Mouse (Mus musculus): Measurements from ENCODE around the gene Nkd2. TPM values are rescaled to one million over a fixed set of nuclear protein-coding genes. Genes with fewer than 3 reads are reported as not detected.

Nkd2 gene
- polyA plus RNA-seq, 1 experiment from 2014 or later: 7.9 TPM

DNA sequence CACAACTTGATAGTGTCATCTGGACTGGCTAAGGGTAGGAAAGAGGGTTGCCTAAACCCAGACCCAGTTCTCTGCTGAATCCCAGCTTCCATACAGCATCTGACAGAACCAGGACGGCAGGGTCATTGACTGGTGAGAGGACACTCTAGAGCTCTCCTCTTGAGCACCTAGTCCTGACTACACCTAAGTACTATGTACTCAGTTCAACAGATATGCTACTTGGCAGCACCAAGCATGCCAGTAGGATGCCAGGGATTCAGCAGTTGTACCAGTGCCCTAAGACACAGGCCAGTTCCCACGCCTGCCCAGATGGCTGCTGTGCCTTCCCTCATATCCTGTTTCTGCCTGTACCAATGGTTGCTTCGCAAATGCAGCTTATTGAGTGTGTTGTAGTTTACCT, 34.5 kb downstream of the Nkd2 start:
- 93% methylated on average over 3 of the region's 3 CpGs for WGBS
- Histone ChIP-seq H3K27me3 (no peaks in the 10 kb centered on the region), H3K4me1 (no peaks in the 10 kb centered on the region), H3K9me3 (no peaks in the 10 kb centered on the region), H3K4me3 (replicated peaks) (no peak overlapping the region), H3K4me2 (no peak overlapping the region), H3K27ac (no peak overlapping the region), H3K36me3 (replicated peaks) (peaks cover 89% of the 10 kb centered on the region), H3K9ac (no peak overlapping the region)
- no peak for ATAC-seq (ENCODE audit: low FRiP score)

DNA sequence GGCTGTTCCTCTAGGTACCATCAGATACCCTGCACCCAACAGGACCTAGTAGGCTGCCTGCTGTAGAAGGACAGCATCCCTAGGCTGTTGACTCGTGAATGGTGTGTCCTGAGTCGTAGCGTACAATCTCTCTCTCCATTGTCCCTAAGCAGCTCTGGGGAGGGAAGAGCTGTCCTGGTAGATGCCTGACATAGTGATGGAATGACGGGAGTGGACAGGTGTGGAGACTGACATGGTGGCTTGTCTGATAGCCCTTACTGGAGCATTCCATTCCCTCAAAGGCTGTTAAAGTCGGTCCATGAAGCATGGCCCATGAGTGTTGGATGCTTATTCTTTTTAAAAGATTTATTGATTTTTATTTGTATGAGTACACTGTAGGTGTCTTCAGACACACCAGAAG, 42.5 kb downstream of the Nkd2 start:
- H3K4me2 ChIP-seq: no peak overlapping the region
- no peaks in the 10 kb centered on the region for H3K9me3 ChIP-seq
- peaks cover 97% of the 10 kb centered on the region for H3K36me3 ChIP-seq (replicated peaks)
- ATAC-seq (ENCODE audit: low FRiP score): no peak
- no peak overlapping the region for H3K4me3 ChIP-seq (replicated peaks)
- H3K27ac ChIP-seq: no peak overlapping the region
- H3K9ac ChIP-seq: no peak overlapping the region
- no peaks in the 10 kb centered on the region for H3K27me3 ChIP-seq
- no peaks in the 10 kb centered on the region for H3K4me1 ChIP-seq
- WGBS: 92% methylated on average over 5 of the region's 5 CpGs

DNA sequence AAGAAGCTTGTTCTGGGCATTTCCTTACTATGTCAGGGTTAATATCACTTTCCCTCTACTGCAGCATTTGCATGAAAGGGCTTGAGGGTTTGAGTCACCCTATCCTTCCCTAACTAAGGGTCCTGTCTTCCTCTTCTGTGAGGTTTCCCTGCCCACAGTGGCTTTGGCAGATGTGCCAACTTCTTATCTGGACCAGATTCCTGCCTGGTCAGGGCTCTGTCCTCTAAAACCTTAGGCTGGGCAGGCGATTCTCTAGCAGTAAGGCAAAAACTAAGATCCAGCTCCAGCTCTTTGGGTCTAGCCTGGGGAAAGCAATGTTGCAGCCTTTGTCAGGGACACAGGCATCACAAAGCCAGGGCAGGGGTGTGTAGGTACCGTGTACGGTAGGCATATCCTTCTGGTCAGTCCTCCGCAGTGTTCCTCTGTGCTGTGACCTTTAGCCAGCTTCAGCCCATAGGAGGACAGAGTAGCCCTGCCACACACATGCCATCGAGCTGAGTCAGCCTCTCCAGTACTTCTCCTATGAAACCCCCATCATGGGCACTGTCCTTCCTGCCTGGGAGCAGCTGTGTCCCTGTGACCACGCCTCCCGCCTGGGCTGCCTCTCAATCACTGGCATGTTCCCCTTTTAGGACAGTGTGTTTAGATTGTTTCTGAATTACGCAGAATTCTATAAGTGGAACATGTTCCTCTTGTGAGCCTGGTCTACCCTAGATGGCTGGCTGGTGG, 43.8 kb downstream of the Nkd2 start:
- no peak for ATAC-seq (ENCODE audit: low FRiP score)
- Histone ChIP-seq H3K4me3 (replicated peaks) (no peak overlapping the region), H3K27ac (no peak overlapping the region), H3K36me3 (replicated peaks) (peaks cover 97% of the 10 kb centered on the region), H3K9ac (no peak overlapping the region), H3K4me1 (no peaks in the 10 kb centered on the region), H3K9me3 (no peaks in the 10 kb centered on the region), H3K4me2 (no peak overlapping the region), H3K27me3 (no peaks in the 10 kb centered on the region)
- WGBS: 95% methylated on average over 8 of the region's 8 CpGs

DNA sequence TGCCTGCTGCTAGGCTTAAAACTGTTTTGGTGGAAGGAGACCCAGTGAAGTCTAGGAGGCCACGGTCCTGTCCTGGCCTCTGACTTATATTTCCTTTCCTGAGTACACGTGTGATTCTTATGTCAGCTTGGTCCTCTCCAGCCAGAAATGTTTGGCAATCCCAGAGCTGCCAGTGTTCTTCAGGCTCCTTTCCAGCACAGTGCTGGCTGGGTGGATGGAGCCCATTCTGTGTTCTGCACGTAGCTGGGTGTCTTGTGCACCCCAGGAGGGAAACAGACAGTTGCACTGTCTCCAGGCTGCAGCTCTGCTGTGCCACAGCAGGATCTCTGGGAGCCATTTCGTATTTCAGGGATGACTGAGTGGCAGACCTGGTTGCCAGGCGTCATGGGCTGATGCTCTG, 48.3 kb downstream of the Nkd2 start:
- Histone ChIP-seq H3K9me3 (no peaks in the 10 kb centered on the region), H3K36me3 (replicated peaks) (peaks cover 99% of the 10 kb centered on the region)

DNA sequence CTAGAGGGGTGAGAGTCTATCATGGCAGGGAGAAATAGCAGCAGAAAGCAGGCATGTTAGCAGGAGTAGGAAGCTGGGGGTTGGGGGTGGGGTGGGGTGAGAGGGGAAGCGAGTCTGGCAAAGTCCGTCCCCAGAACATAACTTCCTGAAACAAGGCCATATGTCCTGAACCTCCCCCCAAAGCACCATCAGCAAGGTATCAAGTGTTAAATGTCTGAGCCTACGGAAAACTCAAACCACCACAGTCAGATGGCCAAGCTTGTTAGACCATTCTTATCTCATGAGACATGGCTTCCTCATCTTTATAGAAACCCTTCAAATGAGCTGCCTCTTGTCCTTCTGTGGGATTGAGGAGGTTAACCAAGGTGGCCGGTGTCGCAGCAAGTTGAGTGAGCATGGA, 54.3 kb downstream of the Nkd2 start:
- Histone ChIP-seq H3K27ac (no peak overlapping the region), H3K4me2 (no peak overlapping the region), H3K4me1 (no peaks in the 10 kb centered on the region), H3K9ac (no peak overlapping the region), H3K36me3 (replicated peaks) (peaks cover 96% of the 10 kb centered on the region), H3K9me3 (no peaks in the 10 kb centered on the region), H3K27me3 (no peaks in the 10 kb centered on the region), H3K4me3 (replicated peaks) (no peak overlapping the region)
- no peak for ATAC-seq (ENCODE audit: low FRiP score)
- 98% methylated on average over 5 of the region's 5 CpGs for WGBS

More for the DNA sequence above, 48.3 kb downstream of the Nkd2 start:
- WGBS: 92% methylated on average over 5 of the region's 5 CpGs
- Histone ChIP-seq H3K27ac (no peak overlapping the region), H3K9ac (no peak overlapping the region), H3K27me3 (no peaks in the 10 kb centered on the region), H3K4me2 (no peak overlapping the region), H3K4me1 (no peaks in the 10 kb centered on the region), H3K4me3 (replicated peaks) (no peak overlapping the region)
- no peak for ATAC-seq (ENCODE audit: low FRiP score)

DNA sequence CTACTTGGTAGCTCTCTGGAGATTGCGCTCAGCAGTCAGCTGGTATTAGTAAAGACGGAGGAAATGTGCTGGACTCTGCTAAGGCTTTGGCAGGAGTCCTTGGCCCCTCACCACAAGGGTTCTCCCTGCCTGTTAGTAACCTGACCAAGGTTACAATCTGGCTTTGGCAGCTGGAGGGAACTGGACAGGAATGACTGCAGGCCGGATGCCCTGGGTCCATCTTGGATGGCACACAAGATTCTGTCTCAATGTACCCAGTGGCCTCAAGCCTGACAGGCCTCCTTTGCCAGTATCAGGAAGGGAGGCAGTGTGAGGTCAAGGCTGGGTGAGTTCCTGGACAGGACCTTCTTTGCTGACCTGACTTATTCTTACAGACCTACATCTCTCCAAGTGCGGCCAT, 55.3 kb downstream of the Nkd2 start:
- Histone ChIP-seq H3K4me2 (no peak overlapping the region), H3K9me3 (no peaks in the 10 kb centered on the region), H3K4me3 (replicated peaks) (no peak overlapping the region), H3K36me3 (replicated peaks) (peaks cover 96% of the 10 kb centered on the region), H3K9ac (no peak overlapping the region), H3K4me1 (no peaks in the 10 kb centered on the region), H3K27ac (no peak overlapping the region), H3K27me3 (no peaks in the 10 kb centered on the region)
- WGBS: 96% methylated on average over 4 of the region's 4 CpGs
- ATAC-seq (ENCODE audit: low FRiP score): no peak

DNA sequence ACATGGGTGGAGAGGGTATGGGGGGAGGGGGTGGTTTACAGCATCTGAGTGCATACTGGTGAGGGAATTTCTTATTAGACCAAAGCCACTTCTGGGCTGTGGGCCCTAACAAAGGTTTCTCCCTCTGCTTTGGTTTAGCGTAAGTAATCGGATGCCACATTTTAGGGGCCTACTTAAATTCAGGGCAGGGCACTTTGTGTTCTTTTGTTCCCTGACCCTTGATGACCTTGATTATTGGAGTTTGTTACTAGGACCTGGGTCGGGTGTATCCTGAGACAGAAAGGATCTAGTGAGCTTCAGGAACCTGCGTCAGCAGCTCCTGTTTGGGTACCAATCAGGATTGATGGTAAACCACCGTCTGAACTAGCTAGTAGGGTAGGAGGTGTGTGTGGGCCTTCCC, 64.9 kb downstream of the Nkd2 start:
- H3K4me1 ChIP-seq: peaks cover 7% of the 10 kb centered on the region; the same call in 1 of the 2 replicates
- 43% methylated on average over 5 of the region's 5 CpGs for WGBS
- H3K9ac ChIP-seq: no peak overlapping the region
- peaks cover 46% of the 10 kb centered on the region for H3K36me3 ChIP-seq (replicated peaks)
- ATAC-seq (ENCODE audit: low FRiP score): no peak
- H3K27me3 ChIP-seq: no peaks in the 10 kb centered on the region
- H3K4me3 ChIP-seq (replicated peaks): no peak overlapping the region
- H3K9me3 ChIP-seq: no peaks in the 10 kb centered on the region
- no peak overlapping the region for H3K4me2 ChIP-seq
- H3K27ac ChIP-seq: no peak overlapping the region

DNA sequence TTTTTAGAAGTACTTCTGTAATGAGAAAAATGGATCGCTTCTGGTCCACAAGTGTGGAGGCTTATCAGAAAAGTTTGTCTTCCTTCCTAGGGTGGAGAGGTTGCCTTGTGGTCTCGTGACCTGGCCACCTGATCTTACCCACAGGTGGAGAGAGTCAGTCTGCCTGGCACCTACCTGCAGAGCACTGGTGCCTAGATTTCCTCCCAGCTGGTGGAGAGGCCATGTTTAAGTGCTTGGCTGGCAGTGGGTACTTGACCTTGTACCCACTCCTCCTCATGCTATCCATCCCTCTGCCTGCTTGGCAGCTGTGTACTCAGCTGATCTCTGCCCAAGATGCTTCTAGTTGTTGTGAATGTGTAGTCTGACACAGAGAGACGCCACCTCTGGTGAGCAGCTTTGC, 69.9 kb downstream of the Nkd2 start:
- H3K36me3 ChIP-seq (replicated peaks): peaks cover 7% of the 10 kb centered on the region
- no peak overlapping the region for H3K4me3 ChIP-seq (replicated peaks)
- H3K27me3 ChIP-seq: no peaks in the 10 kb centered on the region
- no peak for ATAC-seq (ENCODE audit: low FRiP score)
- H3K9ac ChIP-seq: no peak overlapping the region
- 84% methylated on average over 3 of the region's 3 CpGs for WGBS
- no peaks in the 10 kb centered on the region for H3K9me3 ChIP-seq
- peaks cover 12% of the 10 kb centered on the region for H3K4me1 ChIP-seq
- H3K4me2 ChIP-seq: no peak overlapping the region
- H3K27ac ChIP-seq: no peak overlapping the region

DNA sequence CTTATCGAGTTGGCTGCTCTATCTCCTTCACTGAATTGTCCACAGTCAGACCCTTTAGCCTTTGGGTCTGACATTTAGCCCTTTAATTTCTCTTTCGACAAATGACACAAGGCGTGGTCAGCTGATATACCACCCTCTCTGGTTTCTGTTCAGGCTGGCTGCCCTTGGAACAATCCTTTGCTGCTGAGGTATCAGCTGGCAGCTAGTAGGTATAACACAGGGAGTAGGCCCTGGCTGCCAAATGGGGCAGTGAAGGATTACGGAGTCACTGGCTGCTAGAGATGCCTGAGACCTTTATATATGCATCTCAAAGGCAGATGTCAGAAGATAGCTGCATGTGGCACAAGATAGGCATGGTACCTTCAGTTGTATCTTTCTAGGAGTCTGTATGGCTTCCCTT, 71.6 kb downstream of the Nkd2 start:
- no peaks in the 10 kb centered on the region for H3K27me3 ChIP-seq
- H3K27ac ChIP-seq: no peak overlapping the region
- peaks cover 7% of the 10 kb centered on the region for H3K36me3 ChIP-seq (replicated peaks)
- no peaks in the 10 kb centered on the region for H3K9me3 ChIP-seq
- peaks cover 11% of the 10 kb centered on the region for H3K4me1 ChIP-seq
- H3K4me3 ChIP-seq (replicated peaks): no peak overlapping the region
- no peak overlapping the region for H3K4me2 ChIP-seq
- WGBS: 90% methylated on average over 4 of the region's 4 CpGs
- no peak overlapping the region for H3K9ac ChIP-seq
- no peak for ATAC-seq (ENCODE audit: low FRiP score)

DNA sequence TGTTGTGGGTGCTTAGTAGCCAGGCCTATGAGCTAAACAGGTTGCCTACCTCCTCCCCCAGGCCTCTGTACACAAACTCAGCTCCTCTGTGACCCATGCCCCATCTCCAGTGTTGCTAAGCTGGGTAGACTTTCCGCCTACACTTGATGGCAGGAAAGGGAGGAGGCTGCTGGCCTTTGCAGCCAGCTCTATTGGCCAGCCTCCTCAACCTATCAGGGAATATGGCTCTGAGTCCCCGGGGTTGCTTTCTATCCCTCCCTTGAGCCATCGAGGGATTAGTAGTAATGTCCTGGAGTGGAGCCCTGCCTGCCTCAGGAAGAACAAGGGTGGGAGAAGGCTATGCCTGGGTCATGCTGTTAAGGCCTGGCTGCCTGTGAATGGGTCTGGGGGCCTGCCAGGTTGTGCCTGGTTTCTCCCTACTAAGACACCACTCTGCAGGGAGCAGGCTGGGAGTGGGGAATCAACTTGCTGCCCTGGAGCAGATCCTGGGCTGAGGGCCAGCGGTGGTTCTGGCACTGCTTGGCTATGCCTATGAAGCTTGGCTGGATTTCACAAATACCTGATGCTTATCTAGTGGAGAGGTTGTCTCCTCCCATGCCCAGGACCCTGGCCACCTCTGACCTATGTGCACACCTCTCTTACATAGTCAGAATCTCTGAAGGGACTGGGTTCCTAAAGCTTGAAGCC, 73.8 kb downstream of the Nkd2 start:
- Histone ChIP-seq H3K9me3 (no peaks in the 10 kb centered on the region), H3K9ac (no peak overlapping the region), H3K4me1 (peaks cover 25% of the 10 kb centered on the region), H3K27me3 (no peaks in the 10 kb centered on the region), H3K4me3 (replicated peaks) (no peak overlapping the region), H3K27ac (no peak overlapping the region), H3K36me3 (replicated peaks) (peaks cover 7% of the 10 kb centered on the region), H3K4me2 (no peak overlapping the region)
- 39% methylated on average over 4 of the region's 4 CpGs for WGBS
- no peak for ATAC-seq (ENCODE audit: low FRiP score)

DNA sequence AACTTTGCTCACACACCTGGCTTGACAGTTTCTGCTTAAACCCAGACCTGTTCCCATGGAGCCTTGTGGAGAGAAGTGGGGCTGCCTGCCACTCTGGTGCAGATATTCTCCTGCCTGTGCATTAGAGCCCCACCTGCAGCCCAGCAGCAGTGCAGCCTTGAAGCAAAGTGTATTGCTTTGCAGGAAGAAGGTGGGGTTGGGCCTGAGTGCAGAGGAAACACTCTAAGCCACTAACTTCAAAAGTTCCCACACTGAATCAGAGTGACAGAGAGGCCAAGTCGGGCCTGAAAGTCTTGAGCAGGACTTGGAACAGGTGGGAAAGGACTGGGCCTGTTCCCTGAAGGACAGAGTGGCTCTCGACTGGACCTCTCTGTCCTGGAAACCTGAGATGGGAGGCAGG, 74.8 kb downstream of the Nkd2 start:
- 52% methylated on average over 2 of the region's 2 CpGs for WGBS
- Histone ChIP-seq H3K27ac (0 out of 2 replicates have a peak overlapping the region, but pooled peaks have one; percentile 16), H3K9ac (no peak overlapping the region), H3K36me3 (replicated peaks) (peaks cover 13% of the 10 kb centered on the region), H3K9me3 (no peaks in the 10 kb centered on the region), H3K4me1 (peaks cover 34% of the 10 kb centered on the region), H3K4me3 (replicated peaks) (no peak overlapping the region), H3K4me2 (no peak overlapping the region), H3K27me3 (no peaks in the 10 kb centered on the region)
- ATAC-seq (ENCODE audit: low FRiP score): no peak

DNA sequence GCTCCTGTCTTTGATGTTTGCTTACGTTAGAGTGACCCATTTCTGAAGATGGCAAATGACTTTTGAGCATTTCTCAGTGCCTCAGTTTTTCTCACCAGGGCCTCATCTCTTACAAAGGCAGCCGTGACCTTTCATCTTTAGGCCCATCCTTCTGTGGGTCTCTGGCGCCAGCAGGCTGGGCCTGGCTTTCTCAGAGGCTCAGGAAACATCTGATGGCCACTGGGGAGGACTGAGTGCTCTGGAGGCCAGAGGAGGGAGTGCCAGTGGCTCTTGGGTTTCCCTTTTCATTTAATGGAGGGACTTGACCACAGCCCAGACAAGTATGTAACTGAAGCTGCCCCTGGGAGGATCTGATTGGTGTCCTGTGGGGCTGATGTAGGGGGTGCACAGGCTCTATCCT, 76.3 kb downstream of the Nkd2 start:
- Histone ChIP-seq H3K4me1 (peaks cover 46% of the 10 kb centered on the region), H3K9ac (no peak overlapping the region), H3K9me3 (no peaks in the 10 kb centered on the region), H3K4me3 (replicated peaks) (no peak overlapping the region), H3K27ac (no peak overlapping the region), H3K36me3 (replicated peaks) (peaks cover 13% of the 10 kb centered on the region), H3K27me3 (no peaks in the 10 kb centered on the region), H3K4me2 (no peak overlapping the region)
- ATAC-seq (ENCODE audit: low FRiP score): no peak
- 61% methylated on average over 3 of the region's 3 CpGs for WGBS

Data from forebrain, embryonic 12.5 days (tissue).